Mouse (Mus musculus): ENCODE measurements around the gene Necap2.

- TF ChIP-seq POLR2A (IDR thresholded peaks at IDR 0.05; ENCODE audit: insufficient read depth, low read depth, low read length) = no peak
- TF ChIP-seq CTCF (IDR thresholded peaks at IDR 0.05; ENCODE audit: insufficient read depth, low read depth, low read length) = no peak
Observed at GRCm38 (mm10) chr4:141106526-141107183, 28.5 kb upstream of the Necap2 start.
